Mouse (Mus musculus) right cerebral cortex, postnatal 25 days (tissue): ENCODE data around the gene Mlc1.
A peak's percentile ranks its signal among the peaks of the same experiment; 100 is the strongest.

Experiments
- DNase-seq: peaks from one replicate; pipeline ENCODE4 v3.0.0; 2022

The Mlc1 gene

GRCm38 (mm10) chr15:88978281-88979137 lies at the start of gene Mlc1:
Gene Mlc1 (minus strand): TSS chr15:88979007.
- DNase-seq, result no peak

GRCm38 (mm10) chr15:89020492-89020891 lies 41.7 kb upstream of the Mlc1 start:
- DNase-seq, result no peak

- no peak for DNase-seq
These were observed 41.3 kb upstream of the Mlc1 start for GRCm38 (mm10) chr15:89020085-89020484.

GRCm38 (mm10) chr15:89016722-89017121 lies 37.9 kb upstream of the Mlc1 start:
- no peak for DNase-seq

GRCm38 (mm10) chr15:89007781-89008180 lies 29.0 kb upstream of the Mlc1 start:
- DNase-seq, result no peak

- no peak for DNase-seq
These were observed 28.2 kb upstream of the Mlc1 start for GRCm38 (mm10) chr15:89007002-89007401.

GRCm38 (mm10) chr15:89001245-89001644 lies 22.4 kb upstream of the Mlc1 start:
- DNase-seq, result no peak

GRCm38 (mm10) chr15:89000367-89000766 lies 21.6 kb upstream of the Mlc1 start:
- DNase-seq, result no peak

- DNase-seq, result no peak
These were observed 20.3 kb upstream of the Mlc1 start for GRCm38 (mm10) chr15:88999124-88999523.

GRCm38 (mm10) chr15:88998636-88999035 lies 19.8 kb upstream of the Mlc1 start:
- no peak for DNase-seq

GRCm38 (mm10) chr15:88989236-88989635 lies 10.4 kb upstream of the Mlc1 start:
- no peak for DNase-seq

GRCm38 (mm10) chr15:88982534-88983079 lies 3.8 kb upstream of the Mlc1 start, which contains the start of gene Mov10l1:
Gene Mov10l1 (plus strand): TSS chr15:88982909.
- DNase-seq, result no peak

- DNase-seq, result no peak
These were observed 285 bp upstream of the Mlc1 start for GRCm38 (mm10) chr15:88979138-88979446.

- DNase-seq, result no peak
These were observed 6.5 kb downstream of the Mlc1 start for GRCm38 (mm10) chr15:88972300-88972699.

GRCm38 (mm10) chr15:88964070-88964578 lies 14.7 kb downstream of the Mlc1 start:
- no peak for DNase-seq

- DNase-seq, result no peak
These were observed 21.3 kb downstream of the Mlc1 start for GRCm38 (mm10) chr15:88957522-88957921.

GRCm38 (mm10) chr15:88955342-88955741 lies 23.5 kb downstream of the Mlc1 start:
- DNase-seq, result no peak

- DNase-seq, result peak; percentile 28
These were observed 24.3 kb downstream of the Mlc1 start, which contains the start of gene Ttll8 for GRCm38 (mm10) chr15:88954368-88955072. Gene Ttll8 (minus strand): TSS chr15:88954418.

- no peak for DNase-seq
These were observed 27.6 kb downstream of the Mlc1 start for GRCm38 (mm10) chr15:88951246-88951645.

GRCm38 (mm10) chr15:88946851-88947250 lies 32.0 kb downstream of the Mlc1 start:
- no peak for DNase-seq

- DNase-seq, result no peak
These were observed 34.8 kb downstream of the Mlc1 start for GRCm38 (mm10) chr15:88943896-88944551.

GRCm38 (mm10) chr15:88942783-88943182 lies 36.0 kb downstream of the Mlc1 start:
- no peak for DNase-seq

- no peak for DNase-seq
These were observed 41.5 kb downstream of the Mlc1 start for GRCm38 (mm10) chr15:88937291-88937650.
